Mouse (Mus musculus): ENCODE data around the gene Usp15. TPM values are rescaled to one million over a fixed set of nuclear protein-coding genes. Genes with fewer than 3 reads are reported as not detected.

The Usp15 gene
- total and polyA plus RNA-seq, 3 experiments = 65.4 to 124 (median 113) TPM

GRCm38 (mm10) chr10:123187337-123187736, 9.5 kb downstream of the Usp15 start:
- Histone ChIP-seq H3K4me1 (ENCODE audit: control insufficient read depth in 1 of 2, insufficient read depth in 2 of 2) (peaks cover 13 to 89% of the 10 kb centered on the region in 2 experiments), H3K4me3 (replicated peaks in 1 of 3; ENCODE audit: low read depth in 2 of 3, low read length in 2 of 3, poor library complexity in 1 of 3) (no peak overlapping the region), H3K4me2 (ENCODE audit: insufficient read depth, low read depth, poor library complexity, severe bottlenecking) (no peak overlapping the region), H3K9me3 (replicated peaks; ENCODE audit: low read length) (no peaks in the 10 kb centered on the region), H3K27me3 (replicated peaks) (no peaks in the 10 kb centered on the region), H3K27ac (ENCODE audit: insufficient read depth, low read depth) (no peak overlapping the region), H3K9ac (ENCODE audit: insufficient read depth, low read depth) (no peak overlapping the region), H3K79me2 (replicated peaks; ENCODE audit: control insufficient read depth, extremely low read depth, insufficient read depth, poor library complexity, severe bottlenecking) (peaks cover 67% of the 10 kb centered on the region), H3K36me3 (replicated peaks in 1 of 2; ENCODE audit: control insufficient read depth in 1 of 2, insufficient read depth in 1 of 2, low read length in 1 of 2) (peaks cover 0 to 43% of the 10 kb centered on the region in 2 experiments)
- dilution Hi-C loops (cut with MboI; ENCODE audit: extremely low pct_ligation_motif_present, extremely low pct_unique_long_range_greater_than_20kb, low sequenced_read_pairs) (no loop called here), in situ Hi-C loops (cut with MboI; ENCODE audit: low pct_ligation_motif_present, low pct_unique_long_range_greater_than_20kb, low sequenced_read_pairs) (no loop called here)
- no peak for DNase-seq (ENCODE audit: extremely low read depth)
- TF ChIP-seq CHD1 (IDR thresholded peaks at IDR 0.05; ENCODE audit: low read depth, low read length) = no peak
- no peak for TF ChIP-seq JUN (IDR thresholded peaks at IDR 0.05; ENCODE audit: insufficient read depth, low read depth, low read length)
- TF ChIP-seq ZC3H11A (IDR thresholded peaks at IDR 0.05; ENCODE audit: low read depth, low read length) = no peak
- no peak for TF ChIP-seq USF1 (IDR thresholded peaks at IDR 0.05; ENCODE audit: low read depth, low read length)
- TF ChIP-seq E2F4 (IDR thresholded peaks at IDR 0.05; ENCODE audit: insufficient replicate concordance, low read depth, low read length) = no peak
- no peak for TF ChIP-seq USF2 (conservative IDR thresholded peaks at IDR 0.05; ENCODE audit: low read depth, low read length)
- TF ChIP-seq SMC3 (IDR thresholded peaks at IDR 0.05; ENCODE audit: low read depth, low read length) = no peak
- TF ChIP-seq TCF12 (IDR thresholded peaks at IDR 0.05; ENCODE audit: low read depth, low read length) = no peak
- TF ChIP-seq RCOR1 (conservative IDR thresholded peaks at IDR 0.05; ENCODE audit: low read depth, low read length) = no peak
- no peak for TF ChIP-seq TBP (conservative IDR thresholded peaks at IDR 0.05; ENCODE audit: low read depth, low read length)
- no peak for TF ChIP-seq MAZ (IDR thresholded peaks at IDR 0.05; ENCODE audit: low read depth, low read length)

GRCm38 (mm10) chr10:123185907-123186306, 10.9 kb downstream of the Usp15 start:
- no peak overlapping the region for H3K4me2 ChIP-seq (ENCODE audit: insufficient read depth, low read depth, poor library complexity, severe bottlenecking)

GRCm38 (mm10) chr10:123183743-123184142, 13.1 kb downstream of the Usp15 start:
- DNase-seq (ENCODE audit: extremely low read depth) = no peak
- H3K9ac ChIP-seq (ENCODE audit: insufficient read depth, low read depth) = no peak overlapping the region
- H3K36me3 ChIP-seq (replicated peaks in 1 of 2; ENCODE audit: control insufficient read depth in 1 of 2, insufficient read depth in 1 of 2, low read length in 1 of 2) = peaks cover 17 to 55% of the 10 kb centered on the region in 2 experiments
- H3K79me2 ChIP-seq (replicated peaks; ENCODE audit: control insufficient read depth, extremely low read depth, insufficient read depth, poor library complexity, severe bottlenecking) = peaks cover 36% of the 10 kb centered on the region
- H3K27me3 ChIP-seq (replicated peaks) = no peaks in the 10 kb centered on the region
- no peak for TF ChIP-seq POLR2A (IDR thresholded peaks at IDR 0.05; ENCODE audit: low read depth, low read length)
- TF ChIP-seq MXI1 (IDR thresholded peaks at IDR 0.05; ENCODE audit: low read depth, low read length) = no peak
- TF ChIP-seq POLR2AphosphoS2 (IDR thresholded peaks at IDR 0.05; ENCODE audit: low read depth, low read length) = no peak
- no peak for TF ChIP-seq RAD21 (IDR thresholded peaks at IDR 0.05; ENCODE audit: low read depth, low read length)
- TF ChIP-seq SMC3 (IDR thresholded peaks at IDR 0.05; ENCODE audit: low read depth, low read length) = no peak
- TF ChIP-seq SIN3A (IDR thresholded peaks at IDR 0.05; ENCODE audit: low read length) = no peak
- TF ChIP-seq NRF1 (IDR thresholded peaks at IDR 0.05; ENCODE audit: low read depth, low read length) = no peak
- no peak for TF ChIP-seq CHD1 (IDR thresholded peaks at IDR 0.05; ENCODE audit: low read depth, low read length)
- no peak for TF ChIP-seq ELF1 (IDR thresholded peaks at IDR 0.05; ENCODE audit: low read depth, low read length)
- no peak for TF ChIP-seq RCOR1 (conservative IDR thresholded peaks at IDR 0.05; ENCODE audit: low read depth, low read length)
- TF ChIP-seq MAZ (IDR thresholded peaks at IDR 0.05; ENCODE audit: low read depth, low read length) = no peak
- TF ChIP-seq ZNF384 (IDR thresholded peaks at IDR 0.05; ENCODE audit: low read depth, low read length) = no peak
- no peak for TF ChIP-seq PAX5 (IDR thresholded peaks at IDR 0.05; ENCODE audit: low read length)
- TF ChIP-seq USF1 (IDR thresholded peaks at IDR 0.05; ENCODE audit: low read depth, low read length) = no peak
- TF ChIP-seq JUND (conservative IDR thresholded peaks at IDR 0.05; ENCODE audit: low read depth, low read length) = no peak
- no peak for TF ChIP-seq IRF4 (IDR thresholded peaks at IDR 0.05; ENCODE audit: low read depth, low read length)
- TF ChIP-seq EP300 (IDR thresholded peaks at IDR 0.05; ENCODE audit: low read length) = no peak
- no peak for TF ChIP-seq ZKSCAN1 (IDR thresholded peaks at IDR 0.05; ENCODE audit: borderline replicate concordance, low read depth, low read length)
- TF ChIP-seq HCFC1 (IDR thresholded peaks at IDR 0.05; ENCODE audit: low read depth, low read length) = no peak
- H3K9me3 ChIP-seq (replicated peaks; ENCODE audit: low read length) = no peaks in the 10 kb centered on the region
- no peak overlapping the region for H3K4me2 ChIP-seq (ENCODE audit: insufficient read depth, low read depth, poor library complexity, severe bottlenecking)
- dilution Hi-C loops (cut with MboI; ENCODE audit: extremely low pct_ligation_motif_present, extremely low pct_unique_long_range_greater_than_20kb, low sequenced_read_pairs) = no loop called here
- in situ Hi-C loops (cut with MboI; ENCODE audit: low pct_ligation_motif_present, low pct_unique_long_range_greater_than_20kb, low sequenced_read_pairs) = no loop called here
- peaks cover 13 to 80% of the 10 kb centered on the region in 2 experiments for H3K4me1 ChIP-seq (ENCODE audit: control insufficient read depth in 1 of 2, insufficient read depth in 2 of 2)
- H3K4me3 ChIP-seq (replicated peaks in 1 of 3; ENCODE audit: low read depth in 2 of 3, low read length in 2 of 3, poor library complexity in 1 of 3) = no peak overlapping the region
- H3K27ac ChIP-seq (ENCODE audit: insufficient read depth, low read depth) = no peak overlapping the region

More at GRCm38 (mm10) chr10:123185907-123186306, 10.9 kb downstream of the Usp15 start:
- no peak for TF ChIP-seq IRF4 (IDR thresholded peaks at IDR 0.05; ENCODE audit: low read depth, low read length)
- no peak for TF ChIP-seq NRF1 (IDR thresholded peaks at IDR 0.05; ENCODE audit: low read depth, low read length)
- TF ChIP-seq KAT2A (IDR thresholded peaks at IDR 0.05; ENCODE audit: insufficient replicate concordance, low read length) = no peak
- no peak for TF ChIP-seq JUN (IDR thresholded peaks at IDR 0.05; ENCODE audit: insufficient read depth, low read depth, low read length)
- H3K4me3 ChIP-seq (replicated peaks in 1 of 3; ENCODE audit: low read depth in 2 of 3, low read length in 2 of 3, poor library complexity in 1 of 3) = no peak overlapping the region
- dilution Hi-C loops (cut with MboI; ENCODE audit: extremely low pct_ligation_motif_present, extremely low pct_unique_long_range_greater_than_20kb, low sequenced_read_pairs) (no loop called here), in situ Hi-C loops (cut with MboI; ENCODE audit: low pct_ligation_motif_present, low pct_unique_long_range_greater_than_20kb, low sequenced_read_pairs) (no loop called here)
- H3K9ac ChIP-seq (ENCODE audit: insufficient read depth, low read depth) = no peak overlapping the region
- H3K27ac ChIP-seq (ENCODE audit: insufficient read depth, low read depth) = no peak overlapping the region
- peaks cover 54% of the 10 kb centered on the region for H3K79me2 ChIP-seq (replicated peaks; ENCODE audit: control insufficient read depth, extremely low read depth, insufficient read depth, poor library complexity, severe bottlenecking)
- H3K27me3 ChIP-seq (replicated peaks) = no peaks in the 10 kb centered on the region
- peaks cover 2 to 42% of the 10 kb centered on the region in 2 experiments for H3K36me3 ChIP-seq (replicated peaks in 1 of 2; ENCODE audit: control insufficient read depth in 1 of 2, insufficient read depth in 1 of 2, low read length in 1 of 2)
- H3K9me3 ChIP-seq (replicated peaks; ENCODE audit: low read length) = no peaks in the 10 kb centered on the region
- no peak for DNase-seq (ENCODE audit: extremely low read depth)
- H3K4me1 ChIP-seq (ENCODE audit: control insufficient read depth in 1 of 2, insufficient read depth in 2 of 2) = peaks cover 15 to 89% of the 10 kb centered on the region in 2 experiments

All from CH12.LX (cell line).